Mouse (Mus musculus): ENCODE data around the gene Sp4. TPM values are rescaled to one million over a fixed set of nuclear protein-coding genes. Genes with fewer than 3 reads are reported as not detected.
A peak's percentile ranks its signal among the peaks of the same experiment; 100 is the strongest.

The Sp4 gene
- total and polyA plus RNA-seq, 3 experiments, result 21.4 to 35.4 (median 33.9) TPM

DNA sequence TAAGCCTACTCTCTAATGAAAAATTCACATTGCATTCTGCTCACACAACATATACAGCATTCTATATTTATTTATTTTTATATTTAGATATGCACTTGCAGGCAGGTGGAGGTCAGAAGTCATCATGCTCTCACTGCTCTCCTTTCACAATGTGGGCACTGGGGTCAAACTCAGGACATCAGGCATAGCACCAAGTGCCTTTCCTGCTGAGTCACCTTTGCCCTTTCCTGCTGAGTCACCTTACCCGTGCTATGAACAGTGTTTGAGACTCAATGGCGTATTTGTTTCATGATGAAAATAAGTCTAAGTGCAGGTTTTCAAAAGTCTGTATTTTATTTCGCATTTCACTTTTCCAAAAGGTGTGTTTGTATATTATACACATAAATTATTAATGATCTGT, 111.7 kb downstream of the Sp4 start:
- TF ChIP-seq ETS1 (IDR thresholded peaks at IDR 0.05; ENCODE audit: low read depth, low read length) (no peak), MAFK (IDR thresholded peaks at IDR 0.05; ENCODE audit: borderline replicate concordance, low read depth, low read length) (0 out of 2 replicates have a peak, but pooled peaks have one; percentile 2)
- H3K4me3 ChIP-seq (ENCODE audit: control insufficient read depth in 1 of 2, insufficient read depth in 1 of 2, low read depth in 2 of 2, low read length in 2 of 2), result no peak overlapping the region
- H3K9me3 ChIP-seq (replicated peaks; ENCODE audit: insufficient read depth, low read length), result no peaks in the 10 kb centered on the region
- 0 out of 4 replicates have a peak, but pooled peaks cover 0 to 2% of the 10 kb centered on the region in 2 experiments for H3K4me1 ChIP-seq (ENCODE audit: control insufficient read depth in 1 of 2, insufficient read depth in 2 of 2, low read length in 2 of 2)
- no peak overlapping the region for H3K27ac ChIP-seq (ENCODE audit: control insufficient read depth, low read depth, low read length)
- no peak overlapping the region for H3K9ac ChIP-seq (ENCODE audit: control insufficient read depth, low read depth, low read length, poor library complexity, severe bottlenecking)
- H3K27me3 ChIP-seq (ENCODE audit: control insufficient read depth in 1 of 2, insufficient read depth in 2 of 2, low read length in 2 of 2), result peaks cover 5 to 7% of the 10 kb centered on the region in 2 experiments
- no peaks in the 10 kb centered on the region for H3K79me2 ChIP-seq (ENCODE audit: control insufficient read depth, insufficient read depth, low read length, poor library complexity)
- H3K36me3 ChIP-seq (ENCODE audit: control insufficient read depth in 1 of 2, insufficient read depth in 2 of 2, low read length in 2 of 2), result peaks cover 0 to 2% of the 10 kb centered on the region in 2 experiments; a peak in 1 of 4 replicates
- DNase-seq (ENCODE audit: low read depth, low spot score), result peak; percentile 39

DNA sequence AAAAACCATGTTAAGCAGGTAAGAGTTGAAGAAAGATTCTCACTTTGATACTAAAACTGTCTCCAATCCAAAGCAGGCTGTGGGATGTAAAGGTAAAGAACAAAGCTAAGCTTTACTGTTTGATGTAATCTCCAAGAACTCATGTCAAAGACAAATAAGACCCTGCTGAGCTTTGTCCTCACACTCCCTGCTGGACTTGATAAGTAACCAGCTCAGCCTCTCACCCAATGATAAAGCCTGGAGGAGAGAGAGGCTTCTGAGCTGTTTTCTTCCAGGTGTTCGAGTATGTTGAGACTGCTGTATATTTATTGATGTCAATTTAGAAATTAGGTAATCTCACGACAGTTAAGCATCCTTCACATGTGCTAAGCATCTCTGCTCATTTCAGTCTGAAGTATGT, 113.6 kb downstream of the Sp4 start:
- no peak for DNase-seq (ENCODE audit: low read depth, low spot score)

DNA sequence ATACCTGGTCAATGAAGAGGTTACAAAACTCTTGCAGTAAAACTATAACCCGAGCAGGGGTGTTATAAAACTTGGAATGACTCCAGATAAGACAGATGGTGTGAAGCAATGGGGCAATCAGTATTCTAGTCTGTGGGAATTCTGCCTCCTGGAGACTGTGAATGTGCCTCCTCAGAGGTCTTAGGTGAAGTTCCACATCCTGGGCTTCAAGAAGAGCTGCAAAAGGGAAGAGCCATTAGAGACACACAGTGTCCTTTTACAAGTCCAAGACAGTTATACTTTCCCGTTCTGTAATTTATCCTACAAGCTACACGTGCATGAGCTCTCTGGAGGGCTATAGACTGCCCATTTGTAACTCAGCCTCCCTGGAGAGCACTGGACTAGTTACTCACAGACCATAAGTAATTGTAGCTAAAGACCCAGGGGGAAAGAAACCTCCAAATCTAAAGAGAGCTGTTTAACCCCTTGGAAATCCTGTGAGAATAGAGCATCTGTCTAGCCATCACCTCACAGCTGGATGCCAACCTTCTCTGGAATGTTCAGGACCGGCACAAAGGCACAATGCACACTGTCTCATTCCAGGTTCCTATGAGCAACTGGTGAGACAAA, 114.3 kb downstream of the Sp4 start:
- Histone ChIP-seq H3K27ac (ENCODE audit: control insufficient read depth, low read depth, low read length) (no peak overlapping the region), H3K9me3 (replicated peaks; ENCODE audit: insufficient read depth, low read length) (no peaks in the 10 kb centered on the region)

More for the DNA sequence above, 113.6 kb downstream of the Sp4 start:
- Histone ChIP-seq H3K27ac (ENCODE audit: control insufficient read depth, low read depth, low read length) (no peak overlapping the region), H3K79me2 (ENCODE audit: control insufficient read depth, insufficient read depth, low read length, poor library complexity) (no peaks in the 10 kb centered on the region), H3K9me3 (replicated peaks; ENCODE audit: insufficient read depth, low read length) (no peaks in the 10 kb centered on the region), H3K36me3 (ENCODE audit: control insufficient read depth in 1 of 2, insufficient read depth in 2 of 2, low read length in 2 of 2) (peaks cover 0 to 2% of the 10 kb centered on the region in 2 experiments; a peak in 1 of 4 replicates), H3K4me3 (ENCODE audit: control insufficient read depth in 1 of 2, insufficient read depth in 1 of 2, low read depth in 2 of 2, low read length in 2 of 2) (no peak overlapping the region), H3K4me1 (ENCODE audit: control insufficient read depth in 1 of 2, insufficient read depth in 2 of 2, low read length in 2 of 2) (0 out of 4 replicates have a peak, but pooled peaks cover 0 to 2% of the 10 kb centered on the region in 2 experiments), H3K27me3 (ENCODE audit: control insufficient read depth in 1 of 2, insufficient read depth in 2 of 2, low read length in 2 of 2) (peaks cover 2 to 7% of the 10 kb centered on the region in 2 experiments), H3K9ac (ENCODE audit: control insufficient read depth, low read depth, low read length, poor library complexity, severe bottlenecking) (no peak overlapping the region)
- TF ChIP-seq TAL1 (IDR thresholded peaks at IDR 0.05; ENCODE audit: low read length), result no peak
- TF ChIP-seq USF2 (IDR thresholded peaks at IDR 0.05; ENCODE audit: borderline replicate concordance in 1 of 2, insufficient read depth in 1 of 2, low read depth in 1 of 2, low read length in 2 of 2), result no peak
- TF ChIP-seq MAZ (IDR thresholded peaks at IDR 0.05; ENCODE audit: low read depth, low read length), result no peak
- TF ChIP-seq KAT2A (conservative IDR thresholded peaks at IDR 0.05; ENCODE audit: low read depth, low read length), result no peak
- TF ChIP-seq EP300 (IDR thresholded peaks at IDR 0.05; ENCODE audit: low read depth in 1 of 2, low read length in 2 of 2), result no peak
- no peak for TF ChIP-seq MYC (IDR thresholded peaks at IDR 0.05; ENCODE audit: low read depth, low read length)
- no peak for TF ChIP-seq ZNF384 (IDR thresholded peaks at IDR 0.05; ENCODE audit: low read depth, low read length)

More for the DNA sequence above, 114.3 kb downstream of the Sp4 start:
- peaks cover 0 to 2% of the 10 kb centered on the region in 2 experiments; a peak in 1 of 4 replicates for H3K36me3 ChIP-seq (ENCODE audit: control insufficient read depth in 1 of 2, insufficient read depth in 2 of 2, low read length in 2 of 2)
- TF ChIP-seq CTCF (IDR thresholded peaks at IDR 0.05 in 2 of 3, conservative IDR thresholded peaks at IDR 0.05 in 1 of 3; ENCODE audit: control insufficient read depth in 1 of 3, insufficient read depth in 1 of 3, low read depth in 2 of 3, low read length in 3 of 3, poor library complexity in 1 of 3, severe bottlenecking in 1 of 3), result no peak
- TF ChIP-seq RCOR1 (IDR thresholded peaks at IDR 0.05; ENCODE audit: low read depth, low read length), result no peak
- no peak for TF ChIP-seq TAL1 (IDR thresholded peaks at IDR 0.05; ENCODE audit: low read length)
- no peak for TF ChIP-seq ZKSCAN1 (IDR thresholded peaks at IDR 0.05; ENCODE audit: low read depth, low read length)
- TF ChIP-seq SMC3 (IDR thresholded peaks at IDR 0.05; ENCODE audit: low read depth, low read length), result no peak
- TF ChIP-seq GATA1 (IDR thresholded peaks at IDR 0.05; ENCODE audit: low read depth, low read length), result no peak
- TF ChIP-seq RAD21 (IDR thresholded peaks at IDR 0.05; ENCODE audit: low read depth, low read length), result no peak
- TF ChIP-seq POLR2AphosphoS2 (IDR thresholded peaks at IDR 0.05; ENCODE audit: low read length), result no peak
- TF ChIP-seq EP300 (IDR thresholded peaks at IDR 0.05; ENCODE audit: low read depth in 1 of 2, low read length in 2 of 2), result no peak
- no peak for TF ChIP-seq TBP (IDR thresholded peaks at IDR 0.05; ENCODE audit: low read depth, low read length)
- TF ChIP-seq MYC (IDR thresholded peaks at IDR 0.05; ENCODE audit: low read depth, low read length), result no peak
- no peak for TF ChIP-seq NRF1 (IDR thresholded peaks at IDR 0.05; ENCODE audit: insufficient read depth, low read depth, low read length, poor library complexity, severe bottlenecking)
- TF ChIP-seq UBTF (IDR thresholded peaks at IDR 0.05; ENCODE audit: borderline replicate concordance, insufficient read depth, low read depth, low read length), result no peak
- TF ChIP-seq TCF12 (IDR thresholded peaks at IDR 0.05; ENCODE audit: low read depth, low read length), result no peak
- no peak for TF ChIP-seq USF2 (IDR thresholded peaks at IDR 0.05; ENCODE audit: borderline replicate concordance in 1 of 2, insufficient read depth in 1 of 2, low read depth in 1 of 2, low read length in 2 of 2)
- TF ChIP-seq CHD1 (IDR thresholded peaks at IDR 0.05; ENCODE audit: low read depth, low read length), result no peak
- TF ChIP-seq BHLHE40 (IDR thresholded peaks at IDR 0.05; ENCODE audit: borderline replicate concordance, low read depth, low read length), result no peak
- no peak overlapping the region for H3K4me3 ChIP-seq (ENCODE audit: control insufficient read depth in 1 of 2, insufficient read depth in 1 of 2, low read depth in 2 of 2, low read length in 2 of 2)
- H3K79me2 ChIP-seq (ENCODE audit: control insufficient read depth, insufficient read depth, low read length, poor library complexity), result no peaks in the 10 kb centered on the region
- H3K4me1 ChIP-seq (ENCODE audit: control insufficient read depth in 1 of 2, insufficient read depth in 2 of 2, low read length in 2 of 2), result 0 out of 4 replicates have a peak, but pooled peaks cover 0 to 2% of the 10 kb centered on the region in 2 experiments
- H3K9ac ChIP-seq (ENCODE audit: control insufficient read depth, low read depth, low read length, poor library complexity, severe bottlenecking), result no peak overlapping the region
- DNase-seq (ENCODE audit: low read depth, low spot score), result no peak
- H3K27me3 ChIP-seq (ENCODE audit: control insufficient read depth in 1 of 2, insufficient read depth in 2 of 2, low read length in 2 of 2), result peaks cover 1 to 7% of the 10 kb centered on the region in 2 experiments

Measured in MEL (cell line).